Mouse (Mus musculus) hindbrain, embryonic 14.5 days (tissue): Measurements from ENCODE around the gene 6030445D17Rik. TPM values are rescaled to one million over a fixed set of nuclear protein-coding genes. Genes with fewer than 3 reads are reported as not detected.

Experiments
- ATAC-seq: fragments of 200-750 bp; cut with Nextera tagmentation; 2 replicates; pipeline ENCODE4 v1.8.0; 2017; ENCODE audit warnings: moderate number of reproducible peaks, mild to moderate bottlenecking, moderate TSS enrichment, moderate library complexity; ENCODE audit not compliant: low FRiP score
- DNase-seq: peaks from one replicate; pipeline ENCODE4 v3.0.0-alpha.2; 2015; ENCODE audit warnings: low spot score
- H3K27ac ChIP-seq: fragments of 300-500 bp; sonication (generic); 2 replicates; pipeline ENCODE4 v1.5.1; 2014; ENCODE audit warnings: mild to moderate bottlenecking, moderate library complexity
- H3K27me3 ChIP-seq: fragments of 300-500 bp; sonication (generic); 2 replicates; pipeline ENCODE4 v1.6.1; 2014; ENCODE audit warnings: mild to moderate bottlenecking, low read length, mixed read lengths; ENCODE audit not compliant: control insufficient read depth, insufficient read depth
- H3K36me3 ChIP-seq: fragments of 300-500 bp; sonication (generic); replicated peaks from 2 replicates; pipeline ENCODE4 v1.6.1; 2014; ENCODE audit not compliant: control insufficient read depth, insufficient read depth
- H3K4me1 ChIP-seq: fragments of 300-500 bp; sonication (generic); replicated peaks from 2 replicates; pipeline ENCODE4 v1.6.1; 2014; ENCODE audit warnings: antibody characterized with exemption, low read length, mixed read lengths; ENCODE audit not compliant: control insufficient read depth, insufficient read depth
- H3K4me2 ChIP-seq: fragments of 300-500 bp; sonication (generic); replicated peaks from 2 replicates; pipeline ENCODE4 v1.6.1; 2014; ENCODE audit warnings: mild to moderate bottlenecking, moderate library complexity
- H3K4me3 ChIP-seq: fragments of 300-500 bp; sonication (generic); replicated peaks from 2 replicates; pipeline ENCODE4 v1.5.1; 2014; ENCODE audit warnings: mild to moderate bottlenecking, low read length
- H3K9ac ChIP-seq: fragments of 300-500 bp; sonication (generic); 2 replicates; pipeline ENCODE4 v1.6.1; 2014
- H3K9me3 ChIP-seq: fragments of 300-500 bp; sonication (generic); 2 replicates; pipeline ENCODE4 v1.6.1; 2016; ENCODE audit warnings: low read length; ENCODE audit not compliant: control insufficient read depth
- WGBS: fragments of 180-500 bp; shearing (Covaris S2); extraction: QIAGEN DNeasy Blood & Tissue Kit; methylation state at CpG from one replicate; pipeline ENCODE4 v1.1.7; 2014; 5-methylcytosine and 5-hydroxymethylcytosine counted together
- polyA plus RNA-seq: library from polyadenylated mRNA; unstranded; fragments of >200 nt; fragmentation: Nextera tagmentation; extraction: Ambion mirVana; gene quantifications from 2 replicates; pipeline ENCODE4 v1.2.1, GENCODE M21; 2014

Gene 6030445D17Rik
- polyA plus RNA-seq, 1 experiment from 2014 or later = 0.32 TPM

DNA sequence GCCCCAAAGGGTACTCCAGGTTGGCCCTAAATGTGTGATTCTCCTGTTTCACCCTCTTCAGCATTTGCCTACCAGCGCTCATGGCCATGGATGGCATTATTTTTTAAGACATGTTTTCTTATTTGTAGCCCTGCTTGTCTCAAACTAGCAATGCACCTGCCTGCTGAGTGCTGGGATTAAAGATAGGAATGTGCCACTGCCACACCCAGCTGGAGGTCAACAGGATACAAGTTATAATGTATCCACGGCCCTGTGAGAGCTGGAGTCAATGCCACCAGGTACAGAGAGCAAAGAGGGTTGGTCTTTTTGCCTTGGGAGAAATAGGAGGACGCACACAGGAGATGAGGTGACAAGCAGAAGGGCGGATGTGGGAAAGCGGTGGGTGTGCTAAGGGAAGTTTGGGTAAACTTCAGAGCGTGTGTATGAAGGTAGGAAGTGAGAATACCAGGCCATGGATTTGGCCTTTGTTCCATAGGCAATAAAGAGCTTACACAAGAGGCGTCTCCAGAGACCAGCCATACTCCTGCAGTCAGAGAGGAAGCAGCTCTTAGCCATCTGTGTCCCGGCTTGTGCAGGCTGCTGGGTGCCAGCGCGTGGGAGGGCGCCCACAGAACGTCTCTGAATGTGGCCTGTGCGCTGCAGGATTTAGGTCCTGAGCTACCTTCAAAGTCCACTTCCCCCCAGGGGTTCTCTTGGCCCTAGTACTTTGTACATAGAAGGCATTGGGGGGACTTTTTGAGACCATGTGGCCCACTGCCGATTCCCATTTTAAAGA is 6.7 kb downstream of the 6030445D17Rik start:
- 0 out of 2 replicates have a peak, but pooled peaks have one; percentile 7 for ATAC-seq

DNA sequence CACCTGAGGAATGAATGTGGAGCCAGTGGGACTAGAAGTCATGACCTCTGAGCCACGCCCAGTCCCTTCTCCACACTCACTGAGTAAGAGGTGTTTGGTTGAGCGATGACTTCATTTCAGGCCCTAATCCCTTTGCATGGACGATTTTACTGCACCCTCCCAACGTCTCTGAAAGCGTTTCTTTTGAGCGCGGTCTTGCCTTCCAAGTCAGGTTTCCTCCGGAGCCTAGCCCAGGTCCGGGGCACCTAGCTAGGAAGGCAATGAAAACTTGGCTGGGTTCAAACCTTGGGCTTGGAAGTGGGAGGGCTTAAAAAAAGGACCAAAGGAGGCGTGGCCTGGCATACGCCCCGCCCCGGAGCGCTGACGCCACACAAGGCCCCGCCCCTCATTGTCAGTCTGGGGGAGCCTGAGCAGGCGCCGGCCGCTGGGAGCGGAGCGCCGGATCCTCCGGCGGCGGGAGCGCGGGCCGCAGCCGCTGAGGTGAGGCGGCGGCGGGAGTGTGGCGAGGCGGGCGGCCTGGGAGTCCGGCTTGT is 7.4 kb downstream of the 6030445D17Rik start, which contains the start of gene Luzp1:
Gene Luzp1 (plus strand): TSS at position 391 of the 533 bp plus-strand sequence.
- Histone ChIP-seq H3K4me2 (peak within 1 kb of the TSS; percentile 65), H3K4me3 (peak within 1 kb of the TSS; percentile 91), H3K4me1 (peaks cover 10% of the 10 kb centered on the region), H3K9ac (peak within 1 kb of the TSS; percentile 79), H3K27ac (peak within 1 kb of the TSS; percentile 95), H3K36me3 (no peaks in the 10 kb centered on the region), H3K9me3 (no peaks in the 10 kb centered on the region), H3K27me3 (peaks cover 2% of the 10 kb centered on the region)
- ATAC-seq (peak; percentile 91), DNase-seq (peak; percentile 90)
- 2% methylated on average over 35 of the region's 36 CpGs for WGBS

More for the DNA sequence above, 6.7 kb downstream of the 6030445D17Rik start:
- Histone ChIP-seq H3K4me1 (peaks cover 10% of the 10 kb centered on the region), H3K4me3 (no peak overlapping the region), H3K36me3 (no peaks in the 10 kb centered on the region), H3K27me3 (peaks cover 9% of the 10 kb centered on the region), H3K9ac (no peak overlapping the region), H3K4me2 (peak overlapping the region; percentile 65; the same call in 1 of the 2 replicates), H3K9me3 (no peaks in the 10 kb centered on the region), H3K27ac (no peak overlapping the region)
- WGBS = 68% methylated on average over 14 of the region's 14 CpGs
- DNase-seq = no peak

DNA sequence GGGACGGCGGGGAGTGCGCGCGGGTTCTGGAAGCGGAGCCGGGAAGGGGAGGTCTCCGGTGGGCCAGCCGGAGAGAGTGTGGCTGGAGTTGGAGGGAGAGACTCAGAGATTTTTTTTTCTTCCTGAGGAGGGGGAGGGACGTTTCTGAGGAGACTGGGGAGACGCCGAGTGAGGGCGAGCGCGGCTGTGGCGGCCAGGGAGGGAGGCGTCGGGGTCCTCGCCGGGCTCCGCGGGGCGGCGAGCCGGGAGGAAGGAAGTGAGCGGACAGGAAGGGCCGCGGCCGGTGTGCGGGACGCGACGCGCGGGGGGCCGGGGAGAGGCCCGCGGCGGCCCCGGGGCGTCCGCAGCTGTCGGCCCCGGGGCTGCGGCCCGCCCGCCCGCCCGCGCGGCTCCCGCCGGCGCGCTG is 7.9 kb downstream of the 6030445D17Rik start:
- peaks cover 10% of the 10 kb centered on the region for H3K4me1 ChIP-seq
- peak overlapping the region; percentile 79 for H3K9ac ChIP-seq
- no peaks in the 10 kb centered on the region for H3K36me3 ChIP-seq
- peak; percentile 82 for ATAC-seq
- DNase-seq = peak; percentile 74
- peak overlapping the region; percentile 95 for H3K27ac ChIP-seq
- H3K4me2 ChIP-seq = peak overlapping the region; percentile 65
- H3K27me3 ChIP-seq = no peaks in the 10 kb centered on the region
- H3K4me3 ChIP-seq = peak overlapping the region; percentile 91
- under 1% methylated on average over 35 of the region's 55 CpGs for WGBS
- H3K9me3 ChIP-seq = no peaks in the 10 kb centered on the region

DNA sequence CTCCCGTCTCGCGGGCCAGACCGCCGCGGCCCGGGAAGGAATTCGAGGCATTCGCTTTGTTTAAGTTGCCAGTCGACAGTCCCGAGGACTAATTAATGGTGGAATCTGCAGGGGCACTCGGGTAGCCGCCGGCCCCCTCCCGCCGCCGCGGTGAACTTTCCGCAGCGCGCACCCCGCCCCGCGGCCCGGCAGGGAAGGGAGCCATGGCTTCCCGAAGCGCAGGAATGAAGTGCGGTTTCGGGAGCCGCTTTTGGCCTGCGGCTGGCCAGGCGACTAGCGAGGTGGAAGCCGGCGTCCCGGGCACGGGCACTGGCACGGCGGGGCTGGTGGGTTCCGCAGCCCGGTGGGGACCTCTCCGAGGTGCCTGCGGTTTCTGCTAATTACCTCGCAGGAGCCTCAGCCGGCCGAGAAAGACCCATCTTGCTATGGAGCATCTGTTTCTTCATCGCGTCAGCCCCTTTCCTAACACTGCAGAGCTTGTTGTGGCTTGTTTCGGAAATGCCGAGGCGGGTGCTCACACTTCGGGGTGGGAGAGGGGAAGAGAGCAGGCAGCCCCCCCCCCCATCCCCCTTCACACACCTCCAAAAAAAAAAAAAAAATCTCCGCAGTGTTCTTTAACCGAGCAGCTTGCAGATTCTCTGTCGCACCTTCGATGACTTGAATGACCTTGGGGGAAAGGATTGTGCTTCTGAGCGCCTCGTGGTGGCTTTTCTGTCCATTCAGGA is 8.5 kb downstream of the 6030445D17Rik start:
- H3K9me3 ChIP-seq = no peaks in the 10 kb centered on the region
- no peaks in the 10 kb centered on the region for H3K27me3 ChIP-seq
- peak overlapping the region; percentile 91 for H3K4me3 ChIP-seq
- H3K36me3 ChIP-seq = no peaks in the 10 kb centered on the region
- peak overlapping the region; percentile 95 for H3K27ac ChIP-seq
- ATAC-seq = peak; percentile 32
- H3K4me1 ChIP-seq = peaks cover 10% of the 10 kb centered on the region
- peak; percentile 53 for DNase-seq
- WGBS = under 1% methylated on average over 52 of the region's 58 CpGs
- H3K4me2 ChIP-seq = peak overlapping the region; percentile 65
- H3K9ac ChIP-seq = peak overlapping the region; percentile 79

DNA sequence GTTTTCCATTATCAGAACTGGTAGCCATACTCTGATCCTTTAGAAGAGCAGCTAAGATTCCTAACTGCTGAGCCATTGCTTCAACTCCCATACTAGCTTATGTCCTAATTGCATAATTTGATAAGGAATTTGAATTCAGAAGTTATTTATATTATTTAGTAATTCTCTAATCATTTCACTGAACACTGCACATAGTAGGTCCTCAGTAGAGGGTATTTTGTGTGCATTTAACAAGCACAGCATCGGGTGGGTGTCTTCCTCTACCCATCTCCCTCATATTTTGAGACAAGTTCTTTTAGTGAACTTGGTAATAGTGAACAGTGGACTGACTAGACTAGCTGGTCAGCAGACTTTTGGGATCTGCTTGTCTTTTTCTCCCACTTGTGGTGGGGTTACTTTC is 14.6 kb downstream of the 6030445D17Rik start:
- DNase-seq = no peak
- no peak overlapping the region for H3K9ac ChIP-seq
- 100% methylated on average over 1 of the region's 1 CpGs for WGBS
- H3K9me3 ChIP-seq = no peaks in the 10 kb centered on the region
- no peak overlapping the region for H3K27ac ChIP-seq
- H3K36me3 ChIP-seq = no peaks in the 10 kb centered on the region
- no peak overlapping the region for H3K4me3 ChIP-seq
- no peak overlapping the region for H3K4me2 ChIP-seq
- H3K4me1 ChIP-seq = peaks cover 3% of the 10 kb centered on the region
- ATAC-seq = no peak
- H3K27me3 ChIP-seq = no peaks in the 10 kb centered on the region

DNA sequence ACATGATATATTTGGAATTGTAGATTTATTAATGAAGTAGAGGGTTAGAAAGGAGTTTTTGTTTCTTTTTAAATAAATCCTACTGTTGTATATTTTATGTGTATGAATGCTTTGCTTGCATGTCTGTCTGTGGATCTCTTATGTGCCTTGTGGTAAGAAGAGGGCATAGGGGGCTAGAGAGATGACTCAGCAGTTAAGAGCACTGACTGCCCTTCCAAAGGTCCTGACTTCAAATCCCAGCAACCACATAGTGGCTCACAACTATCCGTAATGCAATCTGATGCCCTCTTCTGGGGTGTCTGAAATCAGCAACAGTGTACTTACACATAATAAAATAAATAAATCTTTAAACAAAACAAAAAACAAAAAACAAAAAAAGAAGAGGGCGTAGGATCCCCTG is 24.5 kb downstream of the 6030445D17Rik start:
- DNase-seq (no peak), ATAC-seq (no peak)
- no peak overlapping the region for H3K4me2 ChIP-seq
- H3K9ac ChIP-seq = no peak overlapping the region
- H3K36me3 ChIP-seq = no peaks in the 10 kb centered on the region
- 93% methylated on average over 2 of the region's 2 CpGs for WGBS
- no peaks in the 10 kb centered on the region for H3K27me3 ChIP-seq
- H3K9me3 ChIP-seq = no peaks in the 10 kb centered on the region
- no peak overlapping the region for H3K27ac ChIP-seq
- H3K4me1 ChIP-seq = no peaks in the 10 kb centered on the region
- H3K4me3 ChIP-seq = no peak overlapping the region

DNA sequence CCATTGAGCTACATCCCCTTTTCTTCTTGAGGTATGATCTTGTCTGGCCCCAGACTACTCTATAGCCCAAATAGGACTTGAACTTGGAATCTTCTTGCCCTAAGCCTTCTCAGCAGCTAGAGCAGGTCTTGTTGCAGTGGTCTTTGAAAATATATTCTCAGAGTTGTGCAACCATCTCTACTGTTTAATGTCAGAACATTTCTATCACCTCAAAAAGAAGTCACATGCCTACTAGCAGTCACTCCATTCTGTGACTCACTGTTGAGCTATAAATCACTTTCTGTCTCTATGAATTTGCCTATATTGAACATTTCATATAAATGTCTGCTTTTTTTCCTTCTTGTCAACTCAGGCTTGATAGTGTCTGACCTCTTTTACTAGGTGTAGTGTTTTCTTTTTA is 33.9 kb downstream of the 6030445D17Rik start:
- Histone ChIP-seq H3K27me3 (no peaks in the 10 kb centered on the region), H3K4me3 (no peak overlapping the region)
- ATAC-seq = no peak

DNA sequence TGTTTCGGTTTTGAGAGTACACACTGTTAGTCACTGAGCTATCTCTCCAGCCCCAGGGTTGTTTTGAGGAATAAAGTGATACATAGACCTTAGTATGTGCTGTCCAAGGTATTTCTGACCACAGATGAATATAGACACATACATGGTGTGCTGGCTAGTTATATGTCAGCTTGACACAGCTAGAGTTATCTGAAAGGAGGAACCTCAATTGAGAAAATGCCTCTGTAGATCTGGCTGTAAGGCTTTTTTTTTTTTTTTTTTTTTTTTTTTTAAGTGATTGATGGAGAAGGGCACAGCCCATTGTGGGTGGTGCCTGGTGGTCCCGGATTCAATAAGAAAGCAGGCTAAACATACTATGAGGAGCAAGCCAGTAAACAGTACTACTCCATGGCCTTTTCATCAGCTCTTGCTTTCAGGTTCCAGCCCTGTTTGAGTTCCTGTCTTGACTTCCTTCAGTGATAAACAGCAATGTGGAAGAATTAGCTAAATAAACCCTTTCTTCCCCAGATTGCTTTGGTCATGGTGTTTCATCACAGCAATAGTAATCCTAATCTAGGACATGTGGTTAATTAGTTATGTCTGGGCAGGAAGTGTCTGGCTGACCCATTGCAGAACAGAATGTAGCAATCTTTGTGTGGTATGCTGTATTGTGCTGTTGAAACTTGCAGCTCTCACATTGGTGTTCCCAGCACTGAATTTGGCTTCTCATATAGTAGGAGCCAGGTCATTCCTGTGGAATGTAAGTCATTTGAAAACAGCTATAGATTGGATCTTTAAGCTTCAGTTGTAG is 43.6 kb downstream of the 6030445D17Rik start:
- H3K4me3 ChIP-seq = no peak overlapping the region
- H3K27me3 ChIP-seq = no peaks in the 10 kb centered on the region
- no peaks in the 10 kb centered on the region for H3K9me3 ChIP-seq
- DNase-seq = no peak
- WGBS = 55% methylated on average over 2 of the region's 2 CpGs
- H3K4me1 ChIP-seq = no peaks in the 10 kb centered on the region
- H3K9ac ChIP-seq = no peak overlapping the region
- H3K27ac ChIP-seq = no peak overlapping the region
- no peak overlapping the region for H3K4me2 ChIP-seq
- H3K36me3 ChIP-seq = no peaks in the 10 kb centered on the region
- ATAC-seq = no peak

More for the DNA sequence above, 33.9 kb downstream of the 6030445D17Rik start:
- no peak overlapping the region for H3K4me2 ChIP-seq
- H3K36me3 ChIP-seq = no peaks in the 10 kb centered on the region
- H3K9ac ChIP-seq = no peak overlapping the region
- no peak overlapping the region for H3K27ac ChIP-seq
- no peaks in the 10 kb centered on the region for H3K4me1 ChIP-seq
- DNase-seq = no peak
- H3K9me3 ChIP-seq = no peaks in the 10 kb centered on the region
